Mouse (Mus musculus) MEL (cell line): ENCODE results near the gene Mlh1. TPM values are rescaled to one million over a fixed set of nuclear protein-coding genes. Genes with fewer than 3 reads are reported as not detected.

Experiments used
- DNase-seq: peaks from one replicate; pipeline ENCODE4 v3.0.0; 2011; ENCODE audit warnings: low read depth, low spot score
- H3K27ac ChIP-seq: 2 replicates; pipeline ENCODE4 v1.5.1; 2012; ENCODE audit warnings: low read depth, mild to moderate bottlenecking, control low read depth, low read length, moderate library complexity; ENCODE audit not compliant: control insufficient read depth
- H3K27me3 ChIP-seq, 2 experiments: fragments of 150-350 bp in 1 of 2; sonication (generic) in 1 of 2; 2 replicates each; pipeline ENCODE4 v1.6.1; 2012; ENCODE audit warnings: low read length in 2 of 2, mild to moderate bottlenecking in 2 of 2, improper control_type of control experiment in 1 of 2, moderate library complexity in 1 of 2; ENCODE audit not compliant: insufficient read depth in 2 of 2, control insufficient read depth in 1 of 2
- H3K36me3 ChIP-seq, 2 experiments: 2 replicates each; pipeline ENCODE4 v1.6.1; 2012 to 2014; ENCODE audit warnings: low read length in 2 of 2, improper control_type of control experiment in 1 of 2, inconsistent platforms in 1 of 2, mild to moderate bottlenecking in 1 of 2; ENCODE audit not compliant: insufficient read depth in 2 of 2, control insufficient read depth in 1 of 2
- H3K4me1 ChIP-seq, 2 experiments: fragments of 150-350 bp in 1 of 2; sonication (generic) in 1 of 2; 2 replicates each; pipeline ENCODE4 v1.6.1; 2012; ENCODE audit warnings: low read length in 2 of 2, improper control_type of control experiment in 1 of 2, mild to moderate bottlenecking in 1 of 2; ENCODE audit not compliant: insufficient read depth in 2 of 2, control insufficient read depth in 1 of 2
- H3K4me3 ChIP-seq, 2 experiments: fragments of 150-350 bp in 1 of 2; sonication (generic) in 1 of 2; 2 replicates each; pipeline ENCODE4 v1.5.1; 2012; ENCODE audit warnings: low read depth in 2 of 2, low read length in 2 of 2, mild to moderate bottlenecking in 2 of 2, moderate library complexity in 2 of 2, control low read depth in 1 of 2, improper control_type of control experiment in 1 of 2; ENCODE audit not compliant: control insufficient read depth in 1 of 2, insufficient read depth in 1 of 2
- H3K79me2 ChIP-seq: 2 replicates; pipeline ENCODE4 v1.6.1; 2012; ENCODE audit warnings: mild to moderate bottlenecking, low read length, moderate library complexity; ENCODE audit not compliant: control insufficient read depth, poor library complexity, insufficient read depth
- H3K9ac ChIP-seq: 2 replicates; pipeline ENCODE4 v1.6.1; 2012; ENCODE audit warnings: low read depth, mild to moderate bottlenecking, control low read depth, low read length, moderate library complexity; ENCODE audit not compliant: control insufficient read depth, poor library complexity, severe bottlenecking
- H3K9me3 ChIP-seq: fragments of 150-350 bp; sonication (generic); replicated peaks from 2 replicates; pipeline ENCODE4 v1.6.1; 2012; ENCODE audit warnings: mild to moderate bottlenecking, low read length, improper control_type of control experiment, moderate library complexity; ENCODE audit not compliant: insufficient read depth
- CHD1 ChIP-seq: IDR thresholded peaks from 2 replicates; pipeline ENCODE4 v1.6.1; 2012; ENCODE audit warnings: low read depth, mild to moderate bottlenecking, inconsistent platforms, low read length, improper control_type of control experiment
- CHD2 ChIP-seq: IDR thresholded peaks from 2 replicates; pipeline ENCODE4 v1.6.1; 2011; ENCODE audit warnings: low read length, improper control_type of control experiment
- CTCF ChIP-seq, 3 experiments: IDR thresholded peaks in 2 of 3; conservative IDR thresholded peaks in 1 of 3; 2 replicates each; pipeline ENCODE4 v1.5.1; 2011 to 2012; ENCODE audit warnings: low read length in 3 of 3, low read depth in 2 of 3, mild to moderate bottlenecking in 2 of 3, improper control_type of control experiment in 1 of 3, inconsistent platforms in 1 of 3, mixed read lengths in 1 of 3, moderate library complexity in 1 of 3; ENCODE audit not compliant: control insufficient read depth in 1 of 3, insufficient read depth in 1 of 3, poor library complexity in 1 of 3, severe bottlenecking in 1 of 3
- E2F4 ChIP-seq: IDR thresholded peaks from 2 replicates; pipeline ENCODE4 v1.6.1; 2011; ENCODE audit warnings: low read depth, low read length, improper control_type of control experiment, borderline replicate concordance
- EP300 ChIP-seq, 2 experiments: IDR thresholded peaks; 2 replicates each; pipeline ENCODE4 v1.6.1; 2011; ENCODE audit warnings: improper control_type of control experiment in 2 of 2, low read length in 2 of 2, low read depth in 1 of 2, mild to moderate bottlenecking in 1 of 2
- ETS1 ChIP-seq: IDR thresholded peaks from 2 replicates; pipeline ENCODE4 v1.6.1; 2012; ENCODE audit warnings: low read depth, mild to moderate bottlenecking, inconsistent platforms, low read length, improper control_type of control experiment, moderate library complexity
- GATA1 ChIP-seq: IDR thresholded peaks from 2 replicates; pipeline ENCODE4 v1.6.1; 2011; ENCODE audit warnings: low read depth, low read length, improper control_type of control experiment
- JUND ChIP-seq: IDR thresholded peaks from 2 replicates; pipeline ENCODE4 v1.6.1; 2011; ENCODE audit warnings: low read depth, mild to moderate bottlenecking, improper control_type of control experiment, low read length
- MAFK ChIP-seq: IDR thresholded peaks from 2 replicates; pipeline ENCODE4 v1.6.1; 2011; ENCODE audit warnings: low read depth, mild to moderate bottlenecking, low read length, improper control_type of control experiment, borderline replicate concordance
- MEF2A ChIP-seq: IDR thresholded peaks from 2 replicates; pipeline ENCODE4 v1.6.1; 2014; ENCODE audit warnings: low read depth, mild to moderate bottlenecking, inconsistent platforms, low read length, improper control_type of control experiment; ENCODE audit not compliant: poor library complexity, insufficient replicate concordance, severe bottlenecking; ENCODE audit errors: extremely low read depth
- MXI1 ChIP-seq: IDR thresholded peaks from 2 replicates; pipeline ENCODE4 v1.6.1; 2011; ENCODE audit warnings: mild to moderate bottlenecking, low read depth, low read length, improper control_type of control experiment
- MYC ChIP-seq: IDR thresholded peaks from 2 replicates; pipeline ENCODE4 v1.6.1; 2011; ENCODE audit warnings: low read depth, mild to moderate bottlenecking, low read length, improper control_type of control experiment, moderate library complexity
- POLR2A ChIP-seq, 2 experiments: IDR thresholded peaks; 2 replicates each; pipeline ENCODE4 v1.6.1; 2011 to 2012; ENCODE audit warnings: low read length in 2 of 2, mild to moderate bottlenecking in 2 of 2, control low read depth in 1 of 2, improper control_type of control experiment in 1 of 2, low read depth in 1 of 2, moderate library complexity in 1 of 2; ENCODE audit not compliant: control insufficient read depth in 1 of 2, insufficient read depth in 1 of 2, poor library complexity in 1 of 2
- POLR2AphosphoS5 ChIP-seq: IDR thresholded peaks from 2 replicates; pipeline ENCODE4 v1.6.1; 2012; ENCODE audit warnings: low read depth, borderline replicate concordance, mild to moderate bottlenecking, inconsistent platforms, low read length, moderate library complexity, mixed read lengths
- RAD21 ChIP-seq: IDR thresholded peaks from 2 replicates; pipeline ENCODE4 v1.6.1; 2011; ENCODE audit warnings: mild to moderate bottlenecking, low read depth, low read length, improper control_type of control experiment
- RCOR1 ChIP-seq: IDR thresholded peaks from 2 replicates; pipeline ENCODE4 v1.6.1; 2012; ENCODE audit warnings: low read depth, mild to moderate bottlenecking, inconsistent platforms, low read length, improper control_type of control experiment
- SIN3A ChIP-seq: IDR thresholded peaks from 2 replicates; pipeline ENCODE4 v1.6.1; 2012; ENCODE audit warnings: low read length, improper control_type of control experiment, inconsistent platforms
- SMC3 ChIP-seq: IDR thresholded peaks from 2 replicates; pipeline ENCODE4 v1.6.1; 2011; ENCODE audit warnings: low read depth, low read length, improper control_type of control experiment
- TAL1 ChIP-seq: IDR thresholded peaks from 2 replicates; pipeline ENCODE4 v1.6.1; 2012; ENCODE audit warnings: mild to moderate bottlenecking, inconsistent platforms, low read length, moderate library complexity, mixed read lengths
- USF2 ChIP-seq, 2 experiments: IDR thresholded peaks; 2 replicates each; pipeline ENCODE4 v1.6.1; 2011 to 2012; ENCODE audit warnings: improper control_type of control experiment in 2 of 2, low read length in 2 of 2, borderline replicate concordance in 1 of 2, inconsistent platforms in 1 of 2, low read depth in 1 of 2, mild to moderate bottlenecking in 1 of 2; ENCODE audit not compliant: insufficient read depth in 1 of 2
- ZC3H11A ChIP-seq: IDR thresholded peaks from 2 replicates; pipeline ENCODE4 v1.6.1; 2012; ENCODE audit warnings: low read depth, mild to moderate bottlenecking, inconsistent platforms, low read length, improper control_type of control experiment
- ZMIZ1 ChIP-seq: IDR thresholded peaks from 2 replicates; pipeline ENCODE4 v1.6.1; 2012; ENCODE audit warnings: low read depth, mild to moderate bottlenecking, inconsistent platforms, low read length, improper control_type of control experiment, moderate library complexity
- ZNF384 ChIP-seq: IDR thresholded peaks from 2 replicates; pipeline ENCODE4 v1.6.1; 2012; ENCODE audit warnings: low read depth, mild to moderate bottlenecking, inconsistent platforms, low read length, improper control_type of control experiment
- polyA plus RNA-seq, 2 experiments: library from polyadenylated mRNA; stranded (reverse) in 1 of 2; unstranded in 1 of 2; fragments of >175 nt in 1 of 2; fragments of >200 nt in 1 of 2; gene quantifications; 2 replicates each; pipeline versions ENCODE4 v1.2.1 to v1.2.4; 2012; ENCODE audit warnings: low replicate concordance in 2 of 2, low read depth in 1 of 2; ENCODE audit not compliant: insufficient read length in 2 of 2, insufficient read depth in 1 of 2, missing spikeins in 1 of 2
- total RNA-seq: library from RNA; depleted of rRNA; stranded (reverse); fragments of 300-350 nt; gene quantifications from 2 replicates; pipeline ENCODE4 v1.2.3, GENCODE M21; 2012

The Mlh1 gene
- total and polyA plus RNA-seq, 3 experiments: 21.8 to 31.7 TPM; not detected in 1

DNA sequence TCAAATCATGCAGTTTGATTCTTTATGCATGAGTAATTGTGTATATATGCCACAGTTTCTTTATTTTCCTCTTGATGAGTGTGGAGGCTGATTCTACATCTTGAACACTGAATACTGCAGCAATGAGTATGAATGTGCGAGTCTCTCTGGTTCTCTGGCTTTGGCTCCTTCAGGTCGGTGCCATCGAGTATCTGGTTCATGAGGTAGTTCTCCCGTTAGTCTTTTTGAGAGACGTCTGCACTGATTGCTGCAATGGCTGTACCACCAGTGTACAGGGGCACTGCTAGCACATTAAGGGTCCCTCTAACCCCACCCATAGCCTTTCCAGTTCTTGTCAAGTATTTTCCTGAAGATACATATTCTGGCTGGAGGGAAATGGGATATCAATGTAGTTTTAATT, 42.2 kb upstream of the Mlh1 start:
- Histone ChIP-seq H3K4me3 (no peak overlapping the region), H3K36me3 (no peaks in the 10 kb centered on the region), H3K27me3 (no peaks in the 10 kb centered on the region; a peak in 1 of 4 replicates), H3K27ac (no peak overlapping the region), H3K9me3 (no peaks in the 10 kb centered on the region), H3K9ac (no peak overlapping the region), H3K4me1 (no peaks in the 10 kb centered on the region), H3K79me2 (no peaks in the 10 kb centered on the region)
- no peak for DNase-seq
- no peak for TF ChIP-seq MAFK
- TF ChIP-seq ZC3H11A: no peak
- TF ChIP-seq POLR2A (IDR thresholded peaks at IDR 0.05; ENCODE audit: control insufficient read depth in 1 of 2, insufficient read depth in 1 of 2, low read depth in 1 of 2, low read length in 2 of 2, poor library complexity in 1 of 2): no peak
- TF ChIP-seq ZMIZ1: no peak
- no peak for TF ChIP-seq E2F4
- no peak for TF ChIP-seq RAD21
- TF ChIP-seq GATA1: no peak

DNA sequence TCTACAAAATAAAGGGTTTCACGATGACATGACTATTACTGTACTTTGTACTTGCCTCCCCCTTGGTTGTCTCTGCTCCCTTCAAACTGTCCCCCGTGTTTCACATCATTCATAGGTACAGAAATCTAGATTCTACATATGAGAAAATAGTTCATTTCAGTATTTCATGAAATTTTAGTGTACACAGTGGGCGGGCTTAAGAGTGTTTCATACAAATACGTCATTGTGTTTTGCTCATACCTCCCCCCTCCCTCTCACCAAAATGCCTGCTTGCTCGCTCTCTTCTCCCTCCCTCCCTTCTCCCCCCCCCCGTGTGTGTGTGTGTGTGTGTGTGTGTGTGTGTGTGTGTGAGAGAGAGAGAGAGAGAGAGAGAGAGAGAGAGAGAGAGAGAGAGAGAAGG, 41.7 kb upstream of the Mlh1 start:
- Histone ChIP-seq H3K4me1 (no peaks in the 10 kb centered on the region), H3K79me2 (no peaks in the 10 kb centered on the region), H3K36me3 (no peaks in the 10 kb centered on the region), H3K27ac (no peak overlapping the region), H3K9me3 (no peaks in the 10 kb centered on the region), H3K9ac (no peak overlapping the region), H3K4me3 (no peak overlapping the region), H3K27me3 (no peaks in the 10 kb centered on the region; a peak in 1 of 4 replicates)
- no peak for TF ChIP-seq CHD2
- TF ChIP-seq ETS1: no peak
- TF ChIP-seq EP300 (IDR thresholded peaks at IDR 0.05; ENCODE audit: low read depth in 1 of 2, low read length in 2 of 2): no peak
- TF ChIP-seq RAD21: no peak
- no peak for TF ChIP-seq MYC
- no peak for TF ChIP-seq USF2 (IDR thresholded peaks at IDR 0.05; ENCODE audit: borderline replicate concordance in 1 of 2, insufficient read depth in 1 of 2, low read depth in 1 of 2, low read length in 2 of 2)
- TF ChIP-seq MAFK: no peak
- no peak for DNase-seq

DNA sequence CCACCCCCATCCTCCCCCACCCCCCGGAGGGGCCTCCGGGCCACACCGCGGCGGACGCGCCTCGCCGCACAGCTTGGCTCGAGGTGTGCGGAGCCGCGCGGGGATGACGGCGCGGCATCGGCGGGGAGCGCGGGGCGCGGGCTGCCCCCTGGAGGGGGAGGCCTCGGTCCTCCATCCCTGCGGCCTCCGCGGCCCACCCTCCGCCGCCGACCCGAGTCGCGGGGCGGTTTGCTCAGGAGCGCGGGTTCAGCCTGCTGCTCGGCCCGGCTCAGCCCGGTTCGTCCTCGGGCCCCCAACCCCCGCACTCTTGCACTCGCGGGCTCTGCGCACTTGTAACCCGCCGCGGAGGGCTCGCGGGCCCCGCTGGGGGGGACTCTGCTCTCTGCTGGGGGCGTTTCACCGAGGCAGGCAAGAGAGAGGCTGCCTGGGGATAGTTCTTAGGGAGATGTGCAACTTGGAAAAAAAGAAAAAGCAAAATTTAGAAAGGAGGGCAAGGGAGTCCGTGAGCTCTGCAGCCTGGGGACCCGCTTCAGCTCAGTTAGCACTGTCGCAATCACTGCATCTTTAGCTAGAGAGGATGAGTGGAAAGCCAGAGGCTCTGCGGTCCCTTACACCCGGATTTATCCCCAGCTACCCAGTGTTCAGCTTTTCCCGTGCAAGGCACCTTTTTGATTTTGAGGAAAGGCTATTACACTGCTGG, 41.0 kb upstream of the Mlh1 start:
- H3K4me3 ChIP-seq: no peak overlapping the region
- no peak for DNase-seq
- no peaks in the 10 kb centered on the region for H3K9me3 ChIP-seq
- H3K79me2 ChIP-seq: no peaks in the 10 kb centered on the region
- no peak for TF ChIP-seq ZC3H11A
- TF ChIP-seq MXI1: no peak
- TF ChIP-seq SIN3A: no peak
- no peak for TF ChIP-seq MEF2A
- TF ChIP-seq E2F4: no peak
- TF ChIP-seq ETS1: no peak
- TF ChIP-seq CHD1: no peak
- TF ChIP-seq CTCF (IDR thresholded peaks at IDR 0.05 in 2 of 3, conservative IDR thresholded peaks at IDR 0.05 in 1 of 3; ENCODE audit: control insufficient read depth in 1 of 3, insufficient read depth in 1 of 3, low read depth in 2 of 3, low read length in 3 of 3, poor library complexity in 1 of 3, severe bottlenecking in 1 of 3): no peak
- no peak for TF ChIP-seq SMC3
- TF ChIP-seq JUND: no peak
- TF ChIP-seq TAL1: no peak
- TF ChIP-seq ZNF384: no peak
- TF ChIP-seq RCOR1: no peak
- no peak for TF ChIP-seq POLR2AphosphoS5
- H3K36me3 ChIP-seq: no peaks in the 10 kb centered on the region
- no peaks in the 10 kb centered on the region; a peak in 1 of 4 replicates for H3K27me3 ChIP-seq
- H3K4me1 ChIP-seq: no peaks in the 10 kb centered on the region
- H3K27ac ChIP-seq: no peak overlapping the region
- no peak overlapping the region for H3K9ac ChIP-seq
